Mouse (Mus musculus) heart, embryonic 15.5 days (tissue): Measurements from ENCODE around the gene Brf1. TPM values are rescaled to one million over a fixed set of nuclear protein-coding genes. Genes with fewer than 3 reads are reported as not detected.

Experiments
- ATAC-seq: fragments of 200-750 bp; cut with Nextera tagmentation; replicated peaks from 2 replicates; pipeline ENCODE4 v1.8.0; 2017; ENCODE audit warnings: low read depth, moderate TSS enrichment; ENCODE audit not compliant: insufficient number of reproducible peaks, insufficient read depth, low FRiP score
- H3K27ac ChIP-seq: fragments of 300-500 bp; sonication (generic); 2 replicates; pipeline ENCODE4 v1.5.1; 2015; ENCODE audit warnings: mild to moderate bottlenecking, inconsistent platforms
- H3K27me3 ChIP-seq: fragments of 300-500 bp; sonication (generic); 2 replicates; pipeline ENCODE4 v1.6.1; 2015; ENCODE audit warnings: inconsistent platforms
- H3K36me3 ChIP-seq: fragments of 300-500 bp; sonication (generic); 2 replicates; pipeline ENCODE4 v1.6.1; 2015; ENCODE audit warnings: mild to moderate bottlenecking, inconsistent platforms
- H3K4me1 ChIP-seq: fragments of 300-500 bp; sonication (generic); replicated peaks from 2 replicates; pipeline ENCODE4 v1.6.1; 2015; ENCODE audit warnings: inconsistent platforms
- H3K4me2 ChIP-seq: fragments of 300-500 bp; sonication (generic); 2 replicates; pipeline ENCODE4 v1.6.1; 2015; ENCODE audit warnings: inconsistent platforms, mild to moderate bottlenecking, moderate library complexity
- H3K4me3 ChIP-seq: fragments of 300-500 bp; sonication (generic); 2 replicates; pipeline ENCODE4 v1.5.1; 2015; ENCODE audit warnings: mild to moderate bottlenecking, inconsistent platforms
- H3K9ac ChIP-seq: fragments of 300-500 bp; sonication (generic); 2 replicates; pipeline ENCODE4 v1.6.1; 2015; ENCODE audit warnings: mild to moderate bottlenecking, inconsistent platforms
- H3K9me3 ChIP-seq: fragments of 300-500 bp; sonication (generic); replicated peaks from 2 replicates; pipeline ENCODE4 v1.6.1; 2016; ENCODE audit warnings: inconsistent platforms
- WGBS: fragments of 180-500 bp; shearing (Covaris S2); methylation state at CpG from one replicate; pipeline ENCODE4 v1.1.7; 2015; ENCODE audit warnings: mixed read lengths; 5-methylcytosine and 5-hydroxymethylcytosine counted together
- polyA plus RNA-seq: library from polyadenylated mRNA; unstranded; fragments of >200 nt; fragmentation: Nextera tagmentation; extraction: Ambion mirVana; gene quantifications from 2 replicates; pipeline ENCODE4 v1.2.1, GENCODE M21; 2015

The Brf1 gene
- polyA plus RNA-seq, 1 experiment from 2014 or later = 30.2 TPM

DNA sequence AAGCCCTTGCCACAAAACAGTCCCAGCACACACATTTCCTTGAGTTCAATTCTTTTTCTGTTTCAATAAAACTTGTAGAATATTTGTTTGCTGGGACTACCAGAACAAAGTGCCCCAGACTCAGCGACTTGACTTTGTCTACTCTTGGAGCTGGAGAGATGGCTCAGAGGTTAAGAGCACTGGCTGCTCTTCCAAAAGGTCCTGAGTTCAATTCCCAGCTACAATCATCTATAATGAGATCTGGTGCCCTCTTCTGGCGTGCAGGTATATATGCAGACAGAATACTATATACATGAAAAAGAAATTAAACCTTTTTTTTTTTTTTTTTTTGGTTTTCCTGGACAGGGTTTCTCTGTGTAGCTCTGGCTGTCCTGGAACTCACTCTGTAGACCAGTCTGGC, 2.2 kb upstream of the Brf1 start:
- H3K27me3 ChIP-seq = no peaks in the 10 kb centered on the region
- H3K36me3 ChIP-seq = no peaks in the 10 kb centered on the region
- H3K4me1 ChIP-seq = peaks cover 26% of the 10 kb centered on the region
- no peak overlapping the region for H3K4me2 ChIP-seq
- 43% methylated on average over 2 of the region's 2 CpGs for WGBS
- no peak overlapping the region for H3K27ac ChIP-seq
- H3K9ac ChIP-seq = no peak overlapping the region
- no peak overlapping the region for H3K4me3 ChIP-seq
- ATAC-seq = no peak
- no peaks in the 10 kb centered on the region for H3K9me3 ChIP-seq

DNA sequence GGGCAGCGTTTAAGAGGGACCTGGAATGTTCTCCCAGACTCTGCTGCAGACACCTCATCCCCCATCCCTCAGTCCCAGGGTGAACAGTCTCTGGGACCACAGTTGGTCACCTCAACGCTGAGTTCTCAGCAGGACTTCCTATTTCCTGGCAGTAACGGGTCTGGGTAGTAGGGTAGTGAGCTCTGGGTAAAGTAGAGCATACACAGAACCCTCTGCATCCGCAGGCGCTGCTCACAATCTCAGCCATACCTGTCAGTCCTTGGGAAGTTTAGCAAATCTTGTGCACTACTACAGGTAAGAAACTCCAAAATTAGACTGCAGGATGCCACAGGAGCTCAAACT, 600 bp upstream of the Brf1 start:
- H3K36me3 ChIP-seq = 0 out of 2 replicates have a peak, but pooled peaks cover 5% of the 10 kb centered on the region
- WGBS = 0% methylated on average over 5 of the region's 5 CpGs
- H3K27me3 ChIP-seq = no peaks in the 10 kb centered on the region
- peak overlapping the region; percentile 68 for H3K9ac ChIP-seq
- ATAC-seq = no peak; the same call in 1 of the 2 replicates
- H3K4me1 ChIP-seq = peaks cover 26% of the 10 kb centered on the region
- peak overlapping the region; percentile 83 for H3K4me2 ChIP-seq
- peak overlapping the region; percentile 86 for H3K4me3 ChIP-seq
- no peaks in the 10 kb centered on the region for H3K9me3 ChIP-seq
- H3K27ac ChIP-seq = peak overlapping the region; percentile 97

DNA sequence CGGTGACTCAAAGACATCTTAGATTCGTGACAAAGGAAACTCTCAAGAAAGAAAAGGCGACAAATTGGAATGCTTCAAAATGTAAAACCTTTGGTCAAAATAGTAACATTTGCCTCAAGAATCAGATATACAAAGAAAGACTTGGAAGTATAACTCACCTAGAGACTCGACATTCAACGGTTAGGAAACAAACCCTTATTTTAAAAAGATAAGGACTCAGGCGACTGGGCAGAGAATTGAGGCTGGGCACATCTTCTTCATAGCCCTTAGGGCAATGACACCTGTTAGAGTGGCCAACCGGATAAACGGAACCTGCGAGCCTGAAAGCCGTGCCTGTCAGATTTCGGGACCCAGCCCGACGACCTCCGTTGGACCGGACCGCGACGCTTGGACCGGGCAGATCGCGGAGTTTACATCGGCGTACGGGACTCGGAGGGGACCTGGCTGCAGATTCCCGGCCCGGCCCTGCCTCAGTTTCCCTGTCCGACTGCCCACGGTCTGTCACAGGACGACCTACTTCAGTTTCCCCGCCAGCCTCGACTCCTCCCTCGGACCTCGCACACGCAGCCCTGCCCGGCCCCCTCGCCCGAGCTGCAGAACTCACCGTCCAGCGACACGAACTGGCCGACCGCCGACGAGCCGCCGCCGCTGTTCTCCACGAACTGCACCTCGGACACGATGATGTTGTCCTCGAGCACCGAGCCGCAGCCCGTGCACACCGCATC, 773 bp downstream of the Brf1 start:
- Histone ChIP-seq H3K4me2 (peak overlapping the region; percentile 83), H3K27ac (peak overlapping the region; percentile 97), H3K4me1 (peaks cover 26% of the 10 kb centered on the region), H3K9me3 (no peaks in the 10 kb centered on the region), H3K4me3 (peak overlapping the region; percentile 86), H3K9ac (peak overlapping the region; percentile 93), H3K27me3 (no peaks in the 10 kb centered on the region), H3K36me3 (0 out of 2 replicates have a peak, but pooled peaks cover 5% of the 10 kb centered on the region)
- WGBS = 1% methylated on average over 56 of the region's 56 CpGs
- no peak; the same call in 1 of the 2 replicates for ATAC-seq

DNA sequence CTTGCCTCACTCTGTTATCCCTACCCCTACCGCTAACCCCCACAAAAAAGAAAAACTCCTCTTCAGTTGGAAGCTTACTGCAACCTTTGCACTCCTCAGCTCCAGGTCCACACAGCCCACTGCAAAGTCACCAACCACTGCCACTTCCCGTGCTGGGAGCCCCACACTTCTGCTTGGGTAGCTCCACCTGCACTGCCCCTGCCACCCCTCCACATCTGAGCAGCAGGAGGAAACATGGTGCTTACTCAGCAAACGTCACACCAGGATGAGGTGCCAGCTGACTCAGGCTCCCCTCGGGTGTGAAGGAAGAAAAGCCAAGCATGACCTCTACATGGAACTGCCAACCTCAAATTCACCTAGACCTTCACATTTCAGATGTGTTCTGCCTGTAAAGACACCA, 6.4 kb downstream of the Brf1 start:
- Histone ChIP-seq H3K4me3 (no peak overlapping the region), H3K9ac (no peak overlapping the region), H3K36me3 (peaks cover 16% of the 10 kb centered on the region), H3K4me2 (no peak overlapping the region), H3K4me1 (peaks cover 27% of the 10 kb centered on the region), H3K9me3 (no peaks in the 10 kb centered on the region), H3K27ac (no peak overlapping the region), H3K27me3 (no peaks in the 10 kb centered on the region)
- 70% methylated on average over 4 of the region's 4 CpGs for WGBS
- ATAC-seq = no peak

DNA sequence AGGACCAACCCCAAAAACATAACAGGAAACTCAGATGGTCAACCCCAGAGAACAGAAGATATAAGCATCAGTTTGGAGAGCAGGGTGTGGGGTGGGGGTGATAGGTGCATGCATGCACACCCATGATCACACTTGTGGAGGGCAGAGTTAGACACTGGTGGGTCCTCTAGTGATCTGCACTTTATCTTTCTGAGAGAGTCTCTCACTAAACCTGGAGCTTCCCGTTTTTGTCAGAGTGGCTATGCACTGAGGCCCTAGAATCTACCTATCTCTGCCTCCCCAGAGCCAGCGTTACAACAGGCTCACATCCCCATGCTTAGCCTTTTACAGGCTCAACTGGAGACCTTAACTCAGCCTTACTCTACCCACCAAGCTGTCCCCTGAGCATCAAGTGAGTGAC, 9.1 kb downstream of the Brf1 start:
- Histone ChIP-seq H3K27ac (no peak overlapping the region), H3K4me1 (peaks cover 18% of the 10 kb centered on the region), H3K27me3 (no peaks in the 10 kb centered on the region), H3K9ac (no peak overlapping the region), H3K36me3 (peaks cover 24% of the 10 kb centered on the region), H3K4me3 (no peak overlapping the region), H3K9me3 (no peaks in the 10 kb centered on the region), H3K4me2 (no peak overlapping the region)
- WGBS = 81% methylated on average over 2 of the region's 2 CpGs
- ATAC-seq = no peak

DNA sequence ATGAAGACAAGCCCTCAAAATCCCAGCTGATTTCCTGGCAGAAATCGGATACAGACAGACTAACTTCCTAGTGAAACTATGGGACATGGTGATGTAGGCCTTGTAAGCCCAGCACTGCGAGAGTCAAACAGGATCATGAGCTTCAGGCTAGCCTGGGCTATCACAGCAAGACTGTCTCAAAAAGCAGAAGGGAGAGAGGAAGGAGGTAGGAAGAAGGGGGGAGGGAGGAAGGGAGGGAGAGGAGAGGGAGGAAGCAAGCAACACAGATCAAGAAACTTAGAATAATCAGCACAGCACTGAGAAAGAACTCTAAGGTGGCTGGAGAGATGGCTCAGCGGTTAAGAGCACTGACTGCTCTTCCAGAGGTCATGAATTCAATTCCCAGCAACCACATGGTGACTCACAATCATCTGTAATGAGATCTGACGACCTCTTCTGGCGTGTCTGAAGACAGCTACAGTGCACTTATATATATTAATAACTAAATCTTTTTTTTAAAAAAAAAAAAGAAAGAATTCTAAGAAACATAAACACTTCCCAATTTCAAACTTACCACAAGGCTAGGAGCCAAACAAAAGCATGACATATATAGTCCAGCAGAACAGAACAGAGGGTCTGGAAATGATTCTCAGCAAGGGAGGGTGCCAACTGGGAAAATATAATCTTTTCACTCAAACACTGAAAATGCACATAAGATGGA, 9.6 kb downstream of the Brf1 start:
- Histone ChIP-seq H3K9ac (no peak overlapping the region), H3K27ac (no peak overlapping the region), H3K36me3 (peaks cover 30% of the 10 kb centered on the region), H3K9me3 (no peaks in the 10 kb centered on the region), H3K27me3 (no peaks in the 10 kb centered on the region), H3K4me2 (no peak overlapping the region), H3K4me3 (no peak overlapping the region), H3K4me1 (peaks cover 18% of the 10 kb centered on the region)
- no peak for ATAC-seq
- 84% methylated on average over 5 of the region's 5 CpGs for WGBS

DNA sequence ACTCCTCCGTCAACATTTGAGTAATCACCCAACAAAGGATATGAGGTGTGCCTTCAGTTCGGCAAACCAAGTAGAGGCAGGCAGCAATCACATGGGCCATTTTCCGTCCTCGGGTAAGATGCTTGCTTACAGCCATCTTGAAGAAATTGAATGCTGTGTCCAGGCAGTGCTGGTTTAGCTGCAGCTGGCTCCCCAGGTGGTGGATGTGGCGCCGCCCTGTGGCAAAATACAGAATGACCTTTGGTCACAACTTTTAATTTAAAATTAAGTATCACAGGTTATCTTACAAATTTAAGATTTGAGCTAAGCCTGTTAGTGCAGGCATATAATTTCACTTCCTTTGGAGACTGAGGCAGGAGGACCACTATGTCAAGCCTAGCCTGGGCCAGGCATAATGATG, 12.6 kb downstream of the Brf1 start:
- H3K4me2 ChIP-seq = no peak overlapping the region
- no peaks in the 10 kb centered on the region for H3K9me3 ChIP-seq
- no peak overlapping the region for H3K9ac ChIP-seq
- no peak overlapping the region for H3K4me3 ChIP-seq
- peaks cover 11% of the 10 kb centered on the region for H3K4me1 ChIP-seq
- WGBS = 73% methylated on average over 6 of the region's 6 CpGs
- peaks cover 44% of the 10 kb centered on the region for H3K36me3 ChIP-seq
- ATAC-seq = no peak
- no peaks in the 10 kb centered on the region for H3K27me3 ChIP-seq
- no peak overlapping the region for H3K27ac ChIP-seq

DNA sequence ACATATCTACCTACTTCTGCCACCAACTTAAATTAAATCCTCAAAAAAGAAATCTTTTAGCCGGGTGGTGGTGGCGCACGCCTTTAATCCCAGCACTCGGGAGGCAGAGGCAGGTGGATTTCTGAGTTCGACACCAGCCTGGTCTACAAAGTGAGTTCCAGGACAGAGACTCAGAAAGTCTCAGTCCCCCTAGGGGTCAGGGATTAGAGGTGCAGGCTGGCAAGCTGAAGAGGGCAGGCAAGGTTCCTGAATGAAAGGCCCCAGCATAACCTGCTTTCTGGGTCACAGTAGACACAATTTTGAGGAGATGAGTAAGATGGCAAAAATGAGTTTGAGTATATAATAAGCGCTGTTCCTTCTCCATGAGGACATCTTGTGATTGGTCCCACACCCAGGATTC, 15.2 kb downstream of the Brf1 start:
- Histone ChIP-seq H3K4me1 (peaks cover 14% of the 10 kb centered on the region; the same call in 1 of the 2 replicates), H3K27me3 (no peaks in the 10 kb centered on the region), H3K4me3 (no peak overlapping the region), H3K27ac (no peak overlapping the region), H3K9me3 (no peaks in the 10 kb centered on the region), H3K4me2 (no peak overlapping the region), H3K9ac (no peak overlapping the region), H3K36me3 (peaks cover 49% of the 10 kb centered on the region)
- no peak for ATAC-seq
- WGBS = 94% methylated on average over 6 of the region's 6 CpGs

DNA sequence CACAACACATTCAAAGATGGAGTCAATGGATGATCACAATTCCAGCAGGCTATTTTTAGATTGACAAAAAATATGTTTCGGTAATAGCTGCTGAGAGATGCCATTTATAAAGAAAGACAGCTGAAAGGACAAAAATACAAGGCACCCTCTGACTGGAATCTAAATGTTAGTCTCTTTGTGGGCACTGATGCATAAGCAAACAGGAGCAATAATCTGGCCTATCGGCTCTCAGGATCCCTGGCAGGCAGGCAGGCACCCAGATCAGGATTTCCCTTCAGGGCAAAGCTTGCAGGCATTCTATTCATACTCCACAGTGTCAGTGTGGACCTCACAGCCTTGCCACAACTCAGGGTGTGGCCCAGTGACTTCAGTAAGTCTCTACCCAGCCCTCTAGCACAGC, 18.5 kb downstream of the Brf1 start:
- no peaks in the 10 kb centered on the region for H3K27me3 ChIP-seq
- peaks cover 66% of the 10 kb centered on the region for H3K36me3 ChIP-seq
- 51% methylated on average over 2 of the region's 2 CpGs for WGBS
- peaks cover 19% of the 10 kb centered on the region for H3K4me1 ChIP-seq
- no peak overlapping the region for H3K4me3 ChIP-seq
- H3K4me2 ChIP-seq = no peak overlapping the region
- H3K27ac ChIP-seq = peak overlapping the region; percentile 29
- no peaks in the 10 kb centered on the region for H3K9me3 ChIP-seq
- 0 out of 2 replicates have a peak overlapping the region, but pooled peaks have one; percentile 13 for H3K9ac ChIP-seq
- ATAC-seq = no peak

DNA sequence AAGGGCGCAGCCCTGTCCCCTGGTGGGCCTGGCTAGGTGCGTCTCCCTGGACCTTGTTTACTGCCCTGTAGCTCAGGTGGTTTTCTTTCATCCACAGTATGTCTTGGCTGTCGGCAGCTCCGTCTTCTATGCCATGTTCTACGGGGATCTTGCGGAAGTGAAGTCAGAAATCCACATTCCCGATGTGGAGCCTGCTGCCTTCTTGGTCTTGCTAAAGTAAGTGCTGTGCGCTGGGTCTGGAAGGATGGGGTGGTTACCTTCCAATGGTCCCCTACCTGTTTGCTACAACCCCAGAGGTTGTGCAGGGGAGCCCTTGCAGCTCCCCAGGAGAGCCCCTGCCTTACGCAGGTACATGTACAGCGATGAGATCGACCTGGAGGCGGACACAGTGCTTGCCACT, 23.3 kb downstream of the Brf1 start:
- no peak for ATAC-seq
- 42% methylated on average over 12 of the region's 12 CpGs for WGBS
- Histone ChIP-seq H3K4me2 (peak overlapping the region; percentile 88), H3K9me3 (no peaks in the 10 kb centered on the region), H3K27ac (peak overlapping the region; percentile 92), H3K4me3 (peak overlapping the region; percentile 71), H3K9ac (peak overlapping the region; percentile 80), H3K27me3 (no peaks in the 10 kb centered on the region), H3K4me1 (peaks cover 27% of the 10 kb centered on the region), H3K36me3 (peaks cover 53% of the 10 kb centered on the region)

DNA sequence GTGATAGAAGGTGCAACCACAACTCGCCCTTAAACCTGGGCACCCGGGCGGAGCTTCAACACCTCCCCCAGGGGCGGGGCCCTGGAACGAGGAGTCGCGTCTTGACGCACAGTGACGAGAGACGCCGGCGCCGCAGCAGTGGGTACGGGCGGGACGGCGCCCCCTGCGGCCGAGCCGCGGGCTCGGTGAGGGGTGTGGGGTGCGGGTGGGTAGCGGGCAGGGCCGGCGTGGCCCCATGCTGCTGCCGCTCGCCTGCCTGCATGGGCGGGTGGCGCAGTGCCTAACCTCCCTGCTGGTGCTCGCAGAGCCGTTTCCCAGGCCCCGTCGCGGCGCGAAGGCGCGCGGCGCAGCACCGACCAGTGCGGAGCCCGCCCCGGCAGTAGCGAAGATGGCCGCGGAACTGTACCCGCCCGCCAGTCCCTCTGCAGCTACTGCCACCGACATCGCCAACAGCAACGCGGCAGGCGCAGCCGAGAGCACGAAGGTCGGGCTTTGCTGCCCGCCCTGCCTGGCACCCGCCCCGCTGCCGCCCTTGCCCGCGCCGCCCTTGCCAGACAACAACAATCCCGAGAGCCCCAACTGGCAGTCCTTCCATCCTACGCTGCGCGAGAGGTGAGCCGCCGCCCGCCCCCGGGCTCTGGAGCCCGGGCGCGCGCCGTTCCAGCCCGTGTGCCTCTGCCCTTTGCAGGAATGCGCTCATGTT, 24.0 kb downstream of the Brf1 start, which contains the start of gene Btbd6:
Gene Btbd6, plus strand, starts transcription at position 112 of the 703 bp plus-strand sequence.
- peak; percentile 91 for ATAC-seq
- Histone ChIP-seq H3K36me3 (peaks cover 59% of the 10 kb centered on the region), H3K4me3 (peak within 1 kb of the TSS; percentile 71), H3K4me2 (peak within 1 kb of the TSS; percentile 88), H3K4me1 (peaks cover 22% of the 10 kb centered on the region), H3K9me3 (no peaks in the 10 kb centered on the region), H3K27ac (peak within 1 kb of the TSS; percentile 92), H3K27me3 (no peaks in the 10 kb centered on the region), H3K9ac (peak within 1 kb of the TSS; percentile 80)
- under 1% methylated on average over 79 of the region's 80 CpGs for WGBS
